Mouse (Mus musculus): ENCODE data around the gene Znrd1.

GRCm38 (mm10) chr17:36948286-36948685 is 10.1 kb downstream of the Znrd1 start:
- TF ChIP-seq CTCF (conservative IDR thresholded peaks at IDR 0.05; ENCODE audit: low read length) = no peak
- no peak for TF ChIP-seq NANOG (IDR thresholded peaks at IDR 0.05; ENCODE audit: borderline replicate concordance, low read length)

All from E14TG2a.4 (cell line).